Mouse (Mus musculus): ENCODE measurements around the gene Arpp21.

- TF ChIP-seq GATA1 (IDR thresholded peaks at IDR 0.05; ENCODE audit: borderline replicate concordance, low read length) (no peak), CTCF (IDR thresholded peaks at IDR 0.05; ENCODE audit: low read depth, low read length) (no peak), TAL1 (conservative IDR thresholded peaks at IDR 0.05; ENCODE audit: low read depth, low read length) (no peak), POLR2AphosphoS5 (IDR thresholded peaks at IDR 0.05; ENCODE audit: insufficient replicate concordance, low read depth, low read length) (no peak)
Measured at GRCm38 (mm10) chr9:112117632-112118410, 117.9 kb downstream of the Arpp21 start.

Data from G1E (cell line).